Mouse (Mus musculus) ES-E14 (cell line): ENCODE results near the gene Foxp1.

ENCODE experiments used
- CHD2 ChIP-seq: IDR thresholded peaks from 2 replicates; pipeline ENCODE4 v1.6.1; 2014; ENCODE audit warnings: mild to moderate bottlenecking, low read depth, low read length, inconsistent platforms
- MAFK ChIP-seq: IDR thresholded peaks from 2 replicates; pipeline ENCODE4 v1.6.1; 2014; ENCODE audit warnings: mild to moderate bottlenecking, low read depth, low read length, inconsistent platforms; ENCODE audit not compliant: insufficient read depth
- ZC3H11A ChIP-seq: IDR thresholded peaks from 2 replicates; pipeline ENCODE4 v1.6.1; 2012; ENCODE audit warnings: low read depth, mild to moderate bottlenecking, inconsistent platforms, low read length, borderline replicate concordance

DNA sequence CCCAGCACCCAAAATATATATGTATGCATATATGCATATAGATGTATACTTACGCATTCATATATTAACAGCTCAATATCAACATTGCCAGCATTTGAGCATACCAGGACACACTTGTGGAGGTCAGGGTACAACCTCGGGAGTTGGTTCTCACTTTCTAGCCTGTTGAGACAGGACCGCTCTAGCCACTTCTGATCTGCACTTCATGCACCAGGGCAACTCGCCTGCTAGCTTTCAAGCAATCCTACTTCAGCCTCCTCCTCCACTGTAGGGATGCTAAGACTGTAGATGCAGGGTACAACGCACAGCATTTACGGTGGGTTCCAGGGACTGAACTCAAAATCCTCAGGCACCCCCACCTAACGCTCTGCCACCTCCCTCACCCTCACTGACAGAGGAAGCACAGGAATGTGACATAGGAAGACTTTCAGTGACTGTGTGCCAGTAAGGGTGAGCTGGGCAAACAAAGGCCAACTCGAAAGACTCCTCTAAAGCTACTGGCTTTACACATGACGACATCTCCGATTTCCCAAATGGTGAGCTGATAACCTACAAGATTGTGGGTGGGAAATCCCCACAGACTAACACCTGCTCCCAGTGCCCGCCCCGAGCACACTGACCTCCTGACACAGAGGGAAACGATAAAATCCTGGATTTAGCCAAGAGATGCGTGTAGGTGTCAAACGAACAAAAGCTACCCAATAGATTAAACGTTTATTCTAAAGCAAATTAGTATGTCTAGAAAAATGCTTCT is 93.0 kb downstream of the Foxp1 start:
- TF ChIP-seq ZC3H11A (no peak), MAFK (no peak), CHD2 (no peak)
